Mouse (Mus musculus) urinary bladder, adult 18-20 months (tissue): Measurements from ENCODE around the gene St6gal1.

ENCODE experiments used
- DNase-seq, 2 experiments: peaks; one replicate each; pipeline ENCODE4 v3.0.0; 2022; ENCODE audit warnings: low spot score in 2 of 2, mixed read lengths in 2 of 2

St6gal1 gene

DNA sequence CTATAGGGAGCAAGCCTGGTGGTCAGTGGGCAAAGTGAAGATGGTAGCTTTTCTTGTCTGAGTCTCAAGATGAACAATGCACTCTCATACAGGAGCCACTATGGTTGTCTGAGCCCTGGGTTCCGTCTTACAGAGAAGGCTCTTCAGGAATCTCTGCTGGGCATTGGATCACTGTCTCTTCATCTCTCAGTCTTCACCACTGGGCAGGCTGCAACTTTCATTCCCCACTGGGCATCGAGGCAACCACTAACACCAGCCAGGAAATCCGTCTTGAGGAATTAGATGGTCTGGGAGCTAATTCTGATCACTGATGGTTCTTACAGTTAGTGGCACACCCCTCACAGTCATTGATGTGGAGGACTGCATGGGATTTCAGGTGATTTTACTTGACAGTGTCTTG lies 73.9 kb downstream of the St6gal1 start:
- no peak for DNase-seq

GRCm38 (mm10) chr16:23298911-23299310 lies 74.4 kb downstream of the St6gal1 start:
- no peak for DNase-seq

DNA sequence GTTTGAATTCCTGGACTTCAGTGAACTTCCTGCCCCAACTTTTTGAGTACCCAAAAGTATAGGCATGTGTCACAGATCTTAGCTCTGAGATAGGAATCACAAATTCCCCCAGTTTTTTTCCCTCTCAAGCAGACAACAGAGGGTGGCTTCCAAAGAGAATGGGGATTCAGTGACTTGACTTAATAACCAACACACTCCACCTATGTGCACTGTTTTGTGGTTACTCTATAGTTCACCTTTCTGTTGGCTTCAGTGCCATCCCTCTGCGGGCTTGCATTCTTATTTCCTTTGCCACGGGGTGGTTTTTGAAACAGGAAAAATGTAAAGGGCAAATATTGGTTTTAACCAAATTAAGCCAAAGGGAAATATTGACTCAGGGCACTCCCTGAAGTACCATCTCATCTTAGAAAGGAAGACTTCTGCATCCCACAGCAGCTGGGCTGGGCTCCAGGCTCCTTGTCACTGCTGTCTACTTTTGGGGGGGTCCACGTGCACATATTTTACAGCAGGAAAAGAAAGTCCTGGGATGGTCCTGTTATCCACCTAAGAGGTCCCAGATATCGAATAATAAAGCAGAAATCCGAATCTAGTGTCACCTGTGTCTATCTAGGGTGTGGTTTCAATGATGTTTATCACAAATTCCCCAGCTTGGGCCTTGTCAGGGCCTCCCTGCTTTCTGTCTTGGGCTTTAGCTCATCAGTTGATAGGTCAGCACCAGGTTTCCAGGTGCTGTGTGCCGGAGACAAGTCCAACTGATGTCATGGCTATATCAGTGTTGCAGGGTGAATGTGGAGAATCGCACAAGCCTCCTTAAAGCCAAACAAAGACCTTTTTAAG lies 75.6 kb downstream of the St6gal1 start:
- no peak for DNase-seq

DNA sequence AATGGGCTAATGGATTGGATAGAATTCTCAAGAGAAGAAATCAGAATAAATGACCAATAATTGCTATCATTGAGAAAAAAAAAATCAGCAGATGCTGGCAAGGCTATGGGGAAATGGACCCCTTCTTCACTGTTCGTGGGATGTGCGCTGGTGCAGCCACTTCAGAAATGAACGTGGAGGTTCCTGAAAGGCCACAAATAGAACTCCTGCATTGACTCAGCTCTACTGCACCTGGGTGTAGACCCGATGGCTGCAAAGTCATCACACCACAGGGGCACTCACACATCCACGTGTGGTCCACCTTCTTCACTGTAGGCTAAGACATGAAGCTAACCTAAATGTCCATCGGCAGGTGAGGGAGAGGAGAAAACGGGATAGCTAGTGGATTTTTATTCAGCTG lies 77.2 kb downstream of the St6gal1 start:
- DNase-seq = no peak

- DNase-seq = no peak
These were observed 81.5 kb downstream of the St6gal1 start for GRCm38 (mm10) chr16:23305830-23306623.

- DNase-seq = no peak
These were observed 82.8 kb downstream of the St6gal1 start for GRCm38 (mm10) chr16:23307142-23307968.

DNA sequence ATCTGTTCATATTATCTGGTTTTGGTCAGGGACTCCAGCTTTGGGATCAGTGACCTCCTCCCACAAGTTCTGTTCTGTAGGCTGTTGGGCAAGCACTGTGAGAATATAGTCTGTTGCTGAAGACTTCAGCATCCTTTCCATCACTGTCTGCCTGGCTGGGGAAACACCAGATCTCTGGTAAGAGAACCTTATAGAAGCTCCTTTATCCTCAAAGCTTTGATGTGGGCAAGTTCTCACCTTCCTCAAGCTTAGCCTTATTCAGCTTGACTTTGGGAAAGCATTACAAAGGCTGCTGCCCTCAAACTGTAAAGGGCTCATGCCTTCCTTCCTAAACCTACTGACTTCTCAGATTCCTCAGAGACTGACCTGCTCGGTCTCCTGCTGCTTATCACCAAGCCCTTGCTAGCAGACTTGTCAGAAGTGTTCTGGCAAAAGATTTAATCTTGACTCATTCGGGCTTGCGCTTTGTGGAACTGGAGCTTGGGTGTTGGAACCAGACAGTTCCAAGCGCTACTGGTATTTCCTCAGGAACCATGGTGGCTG lies 83.5 kb downstream of the St6gal1 start:
- DNase-seq = no peak

DNA sequence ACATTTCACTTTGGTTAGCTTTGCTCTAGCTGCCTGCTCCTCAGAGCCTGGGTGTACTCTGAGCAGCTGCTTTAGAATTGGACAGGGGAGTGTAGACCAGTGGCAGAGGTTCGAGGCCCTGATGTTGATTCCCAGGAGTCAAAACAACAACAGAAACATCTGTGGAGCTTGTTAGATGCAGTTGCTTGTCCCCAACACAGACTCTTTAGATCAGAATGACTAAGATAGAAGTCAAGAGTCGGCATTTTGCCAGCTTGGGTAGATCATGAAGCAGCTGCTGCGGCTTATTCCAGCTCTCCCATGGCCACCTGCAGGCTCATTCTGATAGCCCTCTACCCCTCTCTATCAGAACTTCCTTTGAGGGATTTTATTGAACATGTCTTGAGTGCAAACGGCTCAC lies 84.5 kb downstream of the St6gal1 start:
- DNase-seq = no peak

DNA sequence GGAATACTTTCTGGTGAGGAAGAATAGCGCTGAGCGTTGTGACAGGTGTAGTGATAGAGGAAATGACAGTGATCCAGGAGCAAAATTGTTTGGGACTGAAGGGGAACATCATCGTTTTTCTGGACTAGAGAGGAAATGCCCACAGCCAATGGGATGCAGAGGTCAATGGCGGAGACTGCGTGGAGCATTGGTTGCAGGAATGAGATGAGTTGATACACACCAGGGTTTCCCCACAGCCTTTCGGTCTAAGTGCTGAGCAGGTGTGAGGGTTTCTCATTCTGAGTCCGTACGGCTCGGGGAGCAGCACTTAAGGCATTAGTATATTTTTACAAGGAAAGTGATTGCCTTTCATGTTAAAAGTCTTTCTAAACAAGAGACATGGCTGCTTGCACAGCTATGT lies 88.1 kb downstream of the St6gal1 start:
- DNase-seq = no peak

DNA sequence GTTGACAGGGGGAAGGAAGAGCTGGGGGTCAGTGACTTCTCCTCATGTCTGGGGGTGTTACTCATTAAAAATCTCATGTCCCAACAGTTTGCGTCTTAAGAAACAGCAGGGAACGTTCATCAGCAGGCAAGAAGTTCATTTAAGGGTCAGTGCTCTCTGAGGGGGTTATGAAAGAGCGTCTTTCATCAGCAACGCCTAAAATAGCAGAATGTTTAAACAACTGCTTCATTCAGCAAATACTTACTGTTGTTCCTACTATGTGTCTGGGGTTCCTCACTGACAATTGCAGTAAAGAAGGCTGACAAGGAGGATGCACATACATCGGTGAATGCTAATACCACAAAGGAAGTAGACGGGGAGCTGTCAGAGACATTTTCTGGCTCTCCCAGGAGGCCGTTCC lies 90.2 kb downstream of the St6gal1 start:
- no peak for DNase-seq

DNA sequence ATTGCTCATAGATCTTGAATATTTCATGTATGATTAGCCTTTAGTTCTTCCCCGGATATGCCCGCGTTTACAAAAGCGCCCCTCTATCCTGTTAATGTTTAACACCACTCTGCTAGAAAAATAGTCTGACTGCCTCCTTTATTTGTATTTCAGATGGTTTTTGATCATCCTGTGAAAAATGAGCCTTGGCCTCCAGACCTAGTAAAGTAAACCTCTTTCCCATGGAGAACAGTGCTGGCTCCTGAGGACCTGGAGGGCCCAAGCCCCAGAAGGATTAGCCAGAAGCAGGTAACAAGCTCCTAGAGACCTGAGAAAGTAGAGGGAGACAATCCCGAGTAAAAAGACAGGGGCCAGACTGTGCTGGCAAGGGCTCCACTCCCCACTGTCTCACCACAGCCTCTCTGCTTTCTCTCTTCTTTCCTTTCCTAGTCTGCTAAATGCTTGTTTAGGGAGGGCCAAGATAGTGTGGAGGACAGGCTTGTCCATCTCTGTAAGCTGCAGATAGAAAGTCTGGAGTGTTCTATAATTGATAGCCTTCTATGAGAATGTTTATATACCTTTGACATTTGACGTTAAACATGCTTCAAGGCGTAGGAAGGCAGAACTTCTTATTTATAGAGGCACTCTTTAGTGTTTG lies 93.0 kb downstream of the St6gal1 start:
- DNase-seq = no peak

DNA sequence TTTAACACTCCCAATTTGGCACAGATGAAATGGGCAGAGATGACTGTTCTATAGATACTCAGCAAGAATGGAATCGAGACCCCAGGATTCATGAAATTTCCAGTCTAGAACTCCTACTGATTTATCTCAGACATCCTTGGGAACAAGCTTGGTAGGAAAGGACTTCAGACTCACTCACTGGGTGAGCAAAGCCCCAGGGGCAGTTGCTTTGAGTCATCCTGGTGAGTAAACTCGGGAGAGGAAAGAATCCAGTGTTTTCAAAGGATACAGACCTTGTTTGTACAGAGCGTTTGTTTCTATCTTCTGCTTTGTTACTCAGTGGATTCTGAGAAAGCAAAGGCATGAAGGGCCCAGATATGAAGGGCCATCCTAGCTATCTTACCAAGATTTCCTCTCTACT lies 95.5 kb downstream of the St6gal1 start:
- no peak for DNase-seq

DNA sequence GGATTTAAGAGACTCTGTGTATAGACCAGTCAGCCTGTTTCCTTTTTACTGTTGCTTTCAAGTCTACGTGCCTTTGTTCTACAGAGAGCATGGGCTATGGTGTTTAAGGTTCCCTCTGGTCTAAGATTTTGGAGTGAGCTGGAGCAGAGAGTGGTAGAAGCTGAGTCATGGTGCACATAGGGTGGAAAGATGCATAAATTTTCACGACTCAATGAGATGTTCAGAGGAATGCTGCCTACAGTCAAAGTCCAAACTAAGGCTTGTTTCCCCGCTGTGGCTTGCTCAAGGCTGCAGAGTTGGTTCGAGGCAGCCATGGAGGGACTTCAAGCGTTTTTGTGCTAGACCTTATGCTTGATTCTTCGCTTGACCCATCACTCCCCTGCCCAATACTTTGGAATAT lies 96.0 kb downstream of the St6gal1 start:
- DNase-seq = no peak

- no peak for DNase-seq
These were observed 97.9 kb downstream of the St6gal1 start for GRCm38 (mm10) chr16:23322453-23322852.

GRCm38 (mm10) chr16:23323915-23324314 lies 99.4 kb downstream of the St6gal1 start:
- no peak for DNase-seq

DNA sequence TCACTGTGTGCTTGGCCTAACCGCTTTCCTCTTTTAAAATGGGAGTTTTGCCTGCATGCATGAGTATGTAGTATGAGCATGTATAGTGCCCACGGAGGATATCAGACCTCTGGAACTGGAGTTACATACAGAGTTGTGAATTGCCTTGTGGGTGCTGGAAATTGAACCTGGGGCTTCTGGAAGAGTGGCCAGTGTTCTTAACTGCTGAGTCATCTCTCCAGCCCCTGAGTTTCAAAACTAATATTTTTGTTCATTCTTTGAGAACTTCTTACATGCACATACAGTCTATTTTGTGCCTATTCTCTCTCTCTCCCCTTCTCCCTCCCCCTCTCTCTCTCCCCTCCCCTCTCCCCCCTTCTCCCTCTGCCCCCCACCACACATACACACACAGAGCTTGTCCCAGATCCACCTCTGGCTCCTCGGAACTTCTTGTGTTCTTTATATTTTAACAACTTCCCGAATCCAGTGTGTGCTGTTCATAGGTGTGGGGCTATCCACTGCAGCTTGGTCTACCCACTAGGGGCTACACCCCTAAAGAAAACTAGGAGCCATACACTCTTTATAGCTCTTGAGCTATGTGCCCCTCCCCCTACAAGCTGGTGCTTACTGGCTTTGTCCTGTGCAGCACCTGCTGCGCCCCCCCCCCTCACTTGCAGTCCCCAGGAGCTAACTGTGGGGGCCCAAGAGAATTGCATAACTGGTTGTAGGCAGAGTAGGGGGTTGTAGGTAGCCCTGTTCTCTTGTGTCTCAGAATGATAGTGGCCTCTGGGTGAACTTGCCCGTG lies 100.5 kb downstream of the St6gal1 start:
- no peak for DNase-seq

- DNase-seq = no peak
These were observed 102.1 kb downstream of the St6gal1 start for GRCm38 (mm10) chr16:23326664-23327063.

GRCm38 (mm10) chr16:23327266-23327665 lies 102.7 kb downstream of the St6gal1 start:
- DNase-seq = no peak

- DNase-seq = no peak
These were observed 103.7 kb downstream of the St6gal1 start for GRCm38 (mm10) chr16:23328201-23328600.

GRCm38 (mm10) chr16:23332136-23332535 lies 107.6 kb downstream of the St6gal1 start:
- no peak for DNase-seq

DNA sequence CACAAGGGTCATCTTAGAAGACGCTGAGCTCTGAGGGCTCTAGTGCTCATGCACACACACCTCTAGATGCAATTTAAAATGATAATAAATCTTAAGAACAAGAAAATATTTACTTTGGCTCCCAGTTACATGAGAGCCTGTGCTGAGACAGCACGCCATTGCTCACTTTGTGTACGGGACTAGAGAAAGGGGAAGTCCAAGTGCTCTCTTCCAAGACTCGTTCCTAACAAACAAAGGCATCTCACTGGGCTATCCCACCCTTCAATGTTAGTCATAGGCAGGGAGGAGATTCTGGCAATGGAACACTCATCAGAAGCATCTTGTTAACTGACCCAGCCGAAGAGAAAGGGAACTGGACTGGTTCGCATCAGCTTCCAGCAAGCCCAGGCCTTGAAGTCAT lies 108.1 kb downstream of the St6gal1 start:
- DNase-seq = no peak
